Mouse (Mus musculus) 3134 (cell line): ENCODE data around the gene Fuca1.

Source experiments
- DNase-seq: peaks from one replicate; pipeline ENCODE4 v3.0.0-alpha.2; 2011; ENCODE audit warnings: low spot score; ENCODE audit not compliant: insufficient read length; ENCODE audit errors: extremely low read depth

Gene Fuca1

DNA sequence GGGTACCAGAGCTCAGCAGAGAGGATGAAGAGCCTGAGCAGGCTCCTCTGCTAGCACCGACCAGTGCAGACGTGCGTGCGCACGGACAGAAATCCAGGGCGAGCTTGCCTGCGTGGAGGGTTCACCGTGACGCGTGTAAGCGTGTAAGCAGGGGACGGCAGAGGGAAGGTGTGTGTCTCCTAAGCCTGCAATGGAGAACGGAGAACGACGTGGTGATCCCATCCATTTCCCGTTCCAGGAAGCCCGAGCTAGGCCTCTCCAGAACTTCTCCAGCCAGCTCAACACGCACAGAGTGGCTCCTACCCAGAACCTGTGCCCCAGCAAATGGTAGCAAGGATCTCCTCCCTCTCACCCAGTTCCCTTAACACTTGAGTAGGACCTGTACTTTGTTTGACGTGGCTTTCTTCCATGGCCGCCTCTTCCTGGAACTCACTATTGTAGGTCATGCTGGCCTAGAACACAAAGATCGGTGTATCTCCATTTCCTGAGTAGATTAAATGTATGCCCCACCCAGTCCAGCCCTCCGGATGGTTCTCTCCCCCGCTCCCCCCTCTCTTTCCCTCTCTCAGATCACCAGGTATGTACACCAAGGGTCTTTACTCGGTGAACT lies 32.0 kb upstream of the Fuca1 start:
- no peak for DNase-seq

- DNase-seq = no peak
Measured at GRCm38 (mm10) chr4:135889146-135889883, 31.2 kb upstream of the Fuca1 start.

DNA sequence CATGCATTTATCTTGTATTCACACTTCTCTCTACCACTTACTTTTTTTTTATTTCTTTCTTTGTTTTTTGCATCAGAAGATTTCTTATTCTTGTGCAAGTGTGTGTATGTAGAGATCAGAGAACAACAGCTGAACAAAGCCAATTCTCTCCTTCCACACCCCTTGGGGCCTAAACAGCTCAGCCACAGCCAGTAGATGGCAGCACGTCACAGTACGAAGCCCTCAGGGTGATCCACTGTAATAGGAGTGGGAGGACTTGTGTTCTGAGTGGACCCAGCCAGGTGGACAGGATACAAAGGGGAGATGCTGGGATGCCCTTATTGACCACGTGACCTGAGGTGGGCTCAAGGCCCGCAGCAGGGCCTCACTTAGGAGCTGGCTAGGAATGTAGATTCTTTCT lies 30.7 kb upstream of the Fuca1 start:
- no peak for DNase-seq

GRCm38 (mm10) chr4:135891539-135891938 lies 29.0 kb upstream of the Fuca1 start:
- DNase-seq = no peak

DNA sequence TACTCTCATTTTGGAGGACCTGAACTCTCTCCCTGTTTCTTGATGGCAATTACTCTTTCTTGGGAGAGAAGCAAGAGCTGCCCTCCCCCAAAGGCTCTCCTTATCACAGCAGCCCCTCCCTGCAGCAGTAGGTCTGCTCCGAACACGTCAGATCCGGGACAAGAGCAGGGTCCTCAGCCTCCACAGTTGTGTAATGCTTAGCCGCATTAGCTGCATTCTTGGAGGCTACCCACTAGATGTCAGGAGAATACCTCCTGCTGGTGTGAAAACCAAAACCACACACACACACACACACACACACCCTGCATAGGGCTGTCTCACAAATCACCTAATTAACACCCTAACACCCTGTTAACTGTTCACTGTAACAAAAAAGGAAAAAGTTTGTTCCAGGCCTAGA lies 27.7 kb upstream of the Fuca1 start:
- DNase-seq = no peak

GRCm38 (mm10) chr4:135895071-135895571 lies 25.4 kb upstream of the Fuca1 start, which contains the start of gene Cnr2:
Gene Cnr2 (plus strand): TSS chr4:135895394.
- DNase-seq = no peak

DNA sequence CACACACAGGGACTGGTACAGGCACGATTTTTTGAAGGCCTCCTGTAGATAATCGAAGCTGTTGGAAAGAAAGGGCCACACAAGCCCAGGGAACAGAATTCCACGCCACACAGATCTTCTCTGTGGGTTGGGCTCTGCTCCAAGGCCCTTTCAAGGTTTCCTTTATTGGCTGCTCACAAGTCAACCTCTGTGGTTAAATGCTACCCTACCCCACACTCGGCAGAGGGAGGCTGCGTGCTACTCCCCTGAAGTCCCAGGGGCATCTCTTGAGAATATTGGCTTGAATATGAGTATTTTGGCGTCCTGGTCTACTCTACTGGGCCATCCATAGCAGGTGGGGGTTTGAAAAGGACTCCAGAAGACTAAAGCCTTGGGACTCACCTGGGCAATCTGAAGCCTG lies 24.4 kb upstream of the Fuca1 start:
- no peak for DNase-seq

DNA sequence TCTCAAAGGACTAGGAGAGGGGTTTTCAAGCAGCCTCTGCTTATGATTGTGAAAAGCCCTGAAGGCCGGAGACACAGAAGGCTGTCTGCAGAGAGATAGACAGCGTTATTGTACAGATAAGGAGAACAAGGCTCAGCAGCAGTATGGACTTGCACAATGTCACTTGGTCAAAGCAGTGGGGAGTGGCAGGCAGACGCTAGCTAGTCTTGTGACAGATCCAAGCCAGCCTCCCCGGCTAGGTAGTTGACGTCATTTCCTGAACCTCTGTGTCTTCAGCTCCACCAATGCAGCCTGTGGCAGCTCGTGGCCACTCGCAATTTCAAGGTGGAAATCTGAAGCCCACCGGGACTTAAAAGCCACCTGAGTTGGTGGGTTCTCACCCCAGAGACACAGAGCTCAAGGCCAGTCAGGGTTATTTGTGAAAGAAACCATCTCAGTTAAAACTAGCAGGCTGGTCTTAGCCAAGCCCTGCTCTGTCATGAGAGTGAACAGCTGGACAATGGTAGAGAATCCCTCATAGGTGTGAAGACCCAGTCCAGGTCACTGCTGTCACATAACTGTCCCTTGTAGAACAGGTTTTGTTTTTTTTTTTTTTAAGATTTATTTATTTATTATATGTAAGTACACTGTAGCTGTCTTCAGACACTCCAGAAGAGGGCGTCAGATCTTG lies 22.0 kb upstream of the Fuca1 start:
- peak; percentile 55 for DNase-seq

GRCm38 (mm10) chr4:135899050-135899448 lies 21.5 kb upstream of the Fuca1 start:
- no peak for DNase-seq

DNA sequence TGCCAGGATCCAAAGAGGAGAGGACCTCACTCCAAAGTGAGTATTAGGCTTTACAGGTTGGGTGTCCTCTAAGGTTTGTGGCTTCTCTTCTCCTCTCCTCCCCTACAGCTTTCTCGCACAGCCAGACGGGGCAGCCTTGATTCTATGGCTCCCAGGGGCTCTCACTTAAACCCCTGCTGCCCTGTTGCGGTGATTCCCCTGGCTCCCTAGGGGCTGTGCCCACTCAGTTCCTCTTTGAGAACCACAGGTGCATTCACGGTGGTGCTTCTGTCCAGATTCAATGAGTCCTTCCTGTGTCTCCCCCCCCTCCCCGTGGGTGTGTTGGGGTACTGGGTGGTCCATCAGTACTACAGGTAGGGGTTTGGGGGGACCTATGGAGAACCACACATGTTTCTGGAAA lies 20.5 kb upstream of the Fuca1 start:
- no peak for DNase-seq

DNA sequence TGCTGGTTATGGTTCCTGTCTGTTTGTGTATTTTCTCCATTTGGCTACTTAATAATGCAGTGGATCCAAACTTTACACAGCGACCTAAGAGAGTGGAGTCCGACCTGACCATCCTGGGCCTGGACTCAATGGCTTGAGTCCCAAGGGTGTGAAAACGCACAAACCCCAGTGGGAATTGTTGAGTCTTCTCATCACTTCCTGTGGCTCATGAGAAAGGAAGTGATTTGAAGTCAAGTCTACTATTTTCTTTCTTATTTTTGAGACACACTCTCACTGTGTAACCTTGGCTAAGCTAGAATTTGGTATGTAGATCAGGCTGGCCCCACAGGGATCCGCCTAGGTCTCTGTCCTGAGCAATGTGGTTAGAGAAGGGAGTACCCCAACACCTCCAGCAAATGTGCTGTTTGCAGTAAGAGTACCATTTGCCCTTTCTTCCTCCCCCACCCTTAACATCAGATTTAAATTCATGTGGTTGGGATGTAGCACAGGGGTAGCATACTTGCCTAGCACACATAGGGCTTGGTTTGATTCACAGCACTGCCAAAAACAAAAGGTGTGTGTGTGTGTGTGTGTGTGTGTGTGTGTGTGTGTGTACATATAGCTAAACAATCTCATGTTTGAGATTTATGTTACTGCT lies 17.8 kb upstream of the Fuca1 start:
- DNase-seq = no peak

DNA sequence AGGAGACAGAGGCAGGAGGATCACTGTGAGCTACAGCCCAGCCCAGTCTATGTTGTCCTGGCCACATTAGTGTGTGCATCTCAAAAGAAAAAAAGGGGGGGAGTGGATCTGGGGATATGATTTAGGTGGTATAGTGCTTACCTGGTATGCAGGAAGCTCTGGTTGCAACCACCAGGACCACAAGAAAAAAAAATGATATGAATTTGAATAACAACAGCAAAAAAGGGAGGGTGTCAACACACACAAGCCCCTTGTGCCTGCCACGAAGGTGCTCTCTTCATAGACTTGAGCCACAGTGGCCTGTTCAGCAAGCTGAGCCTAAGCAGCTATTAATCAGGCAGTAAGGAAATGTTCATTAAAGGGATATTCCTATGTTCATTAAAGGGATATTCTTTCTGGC lies 15.7 kb upstream of the Fuca1 start:
- DNase-seq = no peak

DNA sequence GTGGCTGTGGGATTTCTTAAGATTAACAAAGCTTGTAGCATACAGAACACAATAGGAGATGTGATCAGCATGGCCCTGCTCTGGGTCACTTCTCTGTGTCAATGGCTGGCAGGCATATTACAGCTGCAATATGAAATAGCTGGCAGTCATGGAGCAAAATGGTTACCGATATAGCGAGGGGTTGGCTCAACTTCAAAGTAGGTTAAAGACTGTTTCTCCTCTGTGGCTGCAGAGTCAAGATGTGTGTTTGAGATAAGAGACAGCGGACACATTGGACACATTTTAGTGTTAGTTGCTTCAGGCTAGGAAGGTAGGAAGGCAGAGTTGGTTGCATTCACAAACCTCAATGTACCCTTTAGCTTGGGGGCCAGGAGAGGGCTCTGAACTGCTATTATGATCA lies 13.9 kb upstream of the Fuca1 start:
- DNase-seq = no peak

DNA sequence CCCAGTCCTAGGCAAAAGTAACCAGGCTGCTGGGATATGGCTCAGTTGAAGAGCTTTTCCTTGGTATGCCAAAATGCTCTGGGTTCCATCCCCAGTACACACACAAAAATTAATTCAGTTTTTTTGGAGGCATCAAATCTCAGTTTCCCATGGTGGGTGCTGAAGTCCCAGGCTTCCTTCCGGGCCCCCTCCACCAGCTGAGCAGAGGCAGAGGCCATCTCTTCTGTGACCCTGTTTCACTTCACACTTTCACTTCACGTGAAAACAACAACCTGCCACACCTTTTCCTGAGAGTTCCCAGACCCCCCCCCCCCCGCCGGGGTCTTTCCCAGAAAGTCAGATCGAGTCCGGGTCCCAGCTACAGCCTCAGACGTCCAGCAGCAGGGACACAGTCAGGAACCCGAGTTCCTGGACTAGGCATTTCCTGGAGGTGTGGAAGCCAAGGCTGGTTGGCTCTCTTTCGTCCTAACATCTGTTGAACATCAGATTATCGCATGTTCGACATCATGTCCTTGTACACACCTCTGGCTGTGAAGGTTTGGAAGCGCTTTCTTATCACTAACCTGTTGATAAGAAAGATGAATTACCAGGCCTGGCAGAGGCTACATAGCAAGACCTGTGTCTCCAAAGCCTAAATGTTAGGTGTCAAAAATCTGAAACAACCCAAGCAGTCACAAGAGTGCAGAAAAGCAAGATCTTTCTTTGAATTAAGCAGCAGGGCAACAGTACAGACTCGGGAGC lies 11.0 kb upstream of the Fuca1 start:
- no peak for DNase-seq

DNA sequence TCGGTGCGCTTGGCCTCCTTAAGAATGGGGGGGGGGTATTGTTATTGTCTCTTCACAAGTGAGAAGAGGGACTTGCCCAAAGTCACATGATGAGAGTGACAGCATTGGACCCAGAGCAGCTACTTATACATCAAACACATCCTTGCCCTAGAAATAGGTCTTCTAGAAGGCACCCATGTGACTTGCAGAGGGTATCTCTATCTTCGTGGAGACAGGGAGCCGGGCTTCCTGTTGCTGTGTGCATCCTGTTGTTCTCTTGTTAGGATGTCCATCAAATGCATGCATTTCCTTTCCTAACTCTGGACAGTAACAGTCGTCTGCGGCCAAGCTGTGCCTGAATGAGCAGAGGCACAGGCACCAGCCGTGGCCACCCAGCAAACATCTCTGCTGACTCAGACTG lies 9.0 kb upstream of the Fuca1 start:
- no peak for DNase-seq

DNA sequence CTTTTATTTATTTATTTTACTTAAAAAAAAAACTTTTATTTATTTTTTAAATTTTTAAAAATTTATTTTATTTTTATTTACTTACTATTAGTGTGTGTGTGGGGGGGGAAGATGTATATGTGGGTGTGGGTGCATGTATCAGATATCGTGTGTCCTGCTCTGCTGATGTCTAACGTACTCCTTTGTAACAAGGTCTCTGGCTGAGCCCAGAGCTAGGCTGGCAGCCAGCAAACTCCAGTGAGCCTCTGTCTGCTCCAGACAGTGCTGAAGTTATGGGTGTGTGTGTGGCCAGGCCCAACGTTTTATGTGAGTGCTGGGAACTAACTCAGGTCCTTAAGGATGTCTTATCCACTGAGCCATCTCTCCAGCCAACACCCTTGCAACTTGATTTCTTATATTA lies 8.4 kb upstream of the Fuca1 start:
- no peak for DNase-seq

DNA sequence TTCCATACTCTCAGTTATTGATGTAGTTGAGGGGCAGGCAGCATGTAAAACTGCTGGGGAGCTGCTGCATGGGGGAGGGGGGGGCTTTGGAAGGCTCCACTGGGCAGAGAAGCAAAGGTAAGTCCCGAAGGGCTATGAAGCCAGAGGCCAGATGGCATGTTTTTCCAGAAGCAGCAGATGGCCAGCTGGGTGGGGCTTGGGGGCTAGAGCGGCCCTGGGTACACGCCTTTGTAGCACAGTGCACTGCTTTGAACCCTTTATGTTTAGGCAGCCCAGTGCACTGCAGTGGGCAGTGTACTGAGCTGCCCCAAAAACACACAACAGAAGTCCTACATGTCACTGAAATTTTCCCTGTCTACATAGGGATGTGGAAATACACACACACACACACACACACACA lies 7.7 kb upstream of the Fuca1 start:
- no peak for DNase-seq

GRCm38 (mm10) chr4:135913433-135913832 lies 7.1 kb upstream of the Fuca1 start:
- DNase-seq = no peak

GRCm38 (mm10) chr4:135918635-135919279 lies 1.8 kb upstream of the Fuca1 start:
- DNase-seq = no peak

GRCm38 (mm10) chr4:135919280-135919639 lies 1.3 kb upstream of the Fuca1 start:
- no peak for DNase-seq
